19 mouse cellular contexts compared by ENCODE assay signal in the genomic region with DNA sequence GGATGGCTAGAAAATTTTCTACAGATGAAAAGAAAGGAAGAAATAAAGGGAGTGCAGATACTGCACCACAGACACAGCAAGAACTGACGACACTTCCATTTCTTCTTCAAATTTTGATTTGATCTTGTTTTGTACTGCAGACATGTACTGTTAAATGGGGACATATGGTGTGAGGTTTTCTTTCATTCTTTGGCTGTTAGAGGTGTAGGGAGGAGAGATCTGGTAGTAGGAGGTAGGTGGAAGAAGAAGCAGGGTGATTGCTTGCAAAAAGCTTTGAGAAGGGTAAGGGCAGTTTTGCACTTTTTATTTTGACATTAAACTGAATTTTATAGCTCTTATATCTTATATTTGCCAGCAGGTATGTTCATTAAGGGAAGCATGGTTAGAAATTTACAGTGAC.
"Had no signal": no experiment of that assay in that cellular context is flagged by ENCODE, and none has a peak within 500 bp of the region (broad histone marks: within the 10 kb centered on the region; RNA-seq: fewer than 3 reads in every experiment).

No protein-coding gene starts in this region.

- H3K27ac ChIP-seq: midbrain, embryonic 10.5 days; midbrain, embryonic 12.5 days; neural tube, embryonic 13.5 days; neural tube, embryonic 15.5 days; stomach, embryonic 15.5 days; stomach, postnatal 0 days had no signal

- H3K4me3 ChIP-seq: midbrain, embryonic 10.5 days; midbrain, embryonic 12.5 days; myocyte; neural tube, embryonic 13.5 days; neural tube, embryonic 15.5 days; stomach, embryonic 15.5 days had no signal

- ATAC-seq: midbrain, embryonic 16.5 days had no signal

- DNase-seq: lung, adult 18-20 months; lung, embryonic 14.5 days; lung, postnatal 10 days; lung, postnatal 4 days; midbrain, embryonic 14.5 days; retina, postnatal 1 day; right cerebral cortex, adult 18-20 months; right cerebral cortex, postnatal 25 days; thymus, adult 18-20 months; thymus, postnatal 14 days; thymus, postnatal 36 days had no signal
